Mouse (Mus musculus): Measurements from ENCODE around the gene Gm11042. TPM values are rescaled to one million over a fixed set of nuclear protein-coding genes. Genes with fewer than 3 reads are reported as not detected.

Gm11042 gene
- total RNA-seq (2012; rRNA removed) (not detected in 2 replicates), polyA plus RNA-seq (2012; ENCODE audit: insufficient read depth in 1 of 2, insufficient read length in 2 of 2, low read depth in 1 of 2, low replicate concordance in 2 of 2, missing spikeins in 1 of 2) (not detected)

DNA sequence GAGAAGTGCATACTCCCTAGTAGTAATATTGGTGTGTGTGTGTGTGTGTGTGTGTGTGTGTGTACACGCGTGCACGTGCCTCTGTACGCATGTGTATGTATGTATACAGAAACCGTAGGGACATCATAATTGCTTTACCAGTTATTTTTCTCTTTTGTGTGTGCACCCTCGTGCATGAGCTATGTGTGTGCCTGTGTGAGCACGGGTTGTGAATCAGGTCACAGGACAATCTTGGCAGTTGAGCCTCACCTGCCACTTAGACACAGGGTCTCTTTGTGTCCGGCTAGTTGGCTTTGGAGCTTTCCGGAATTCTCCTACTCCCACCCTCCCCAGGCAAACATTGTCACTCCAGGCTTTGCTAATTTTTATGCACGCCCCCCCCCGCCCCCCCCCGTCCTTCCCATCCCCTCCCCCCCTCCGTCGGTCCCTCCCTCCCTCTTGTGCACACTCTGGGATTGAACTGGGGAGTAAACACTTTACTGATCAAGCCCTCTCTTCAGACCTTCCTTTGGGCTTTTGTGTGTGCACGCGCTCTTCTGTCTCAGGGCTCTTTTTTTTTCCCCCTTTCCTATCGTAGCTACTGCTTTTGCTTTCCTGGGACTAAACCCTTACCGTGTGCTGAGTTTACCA lies at the start of gene Gm11042:
Gm11042 (minus strand) TSS at position 51 of the 630 bp plus-strand sequence.
- TF ChIP-seq MYC (IDR thresholded peaks at IDR 0.05; ENCODE audit: low read depth, low read length) (no peak), ZMIZ1 (IDR thresholded peaks at IDR 0.05; ENCODE audit: low read depth, low read length) (no peak), MXI1 (IDR thresholded peaks at IDR 0.05; ENCODE audit: low read depth, low read length) (no peak), E2F4 (IDR thresholded peaks at IDR 0.05; ENCODE audit: borderline replicate concordance, low read depth, low read length) (no peak), CHD1 (IDR thresholded peaks at IDR 0.05; ENCODE audit: low read depth, low read length) (no peak), EP300 (IDR thresholded peaks at IDR 0.05; ENCODE audit: low read depth in 1 of 2, low read length in 2 of 2) (no peak), JUND (IDR thresholded peaks at IDR 0.05; ENCODE audit: low read depth, low read length) (no peak), MAZ (IDR thresholded peaks at IDR 0.05; ENCODE audit: low read depth, low read length) (no peak), POLR2AphosphoS2 (IDR thresholded peaks at IDR 0.05; ENCODE audit: low read length) (no peak), HCFC1 (IDR thresholded peaks at IDR 0.05; ENCODE audit: low read depth, low read length) (no peak), CTCF (IDR thresholded peaks at IDR 0.05 in 2 of 3, conservative IDR thresholded peaks at IDR 0.05 in 1 of 3; ENCODE audit: control insufficient read depth in 1 of 3, insufficient read depth in 1 of 3, low read depth in 2 of 3, low read length in 3 of 3, poor library complexity in 1 of 3, severe bottlenecking in 1 of 3) (no peak), ZKSCAN1 (IDR thresholded peaks at IDR 0.05; ENCODE audit: low read depth, low read length) (no peak), CHD2 (IDR thresholded peaks at IDR 0.05; ENCODE audit: low read length) (no peak), MAFK (IDR thresholded peaks at IDR 0.05; ENCODE audit: borderline replicate concordance, low read depth, low read length) (no peak), TBP (IDR thresholded peaks at IDR 0.05; ENCODE audit: low read depth, low read length) (no peak), TAL1 (IDR thresholded peaks at IDR 0.05; ENCODE audit: low read length) (no peak)
- no peak within 1 kb of the TSS for H3K9ac ChIP-seq (ENCODE audit: control insufficient read depth, low read depth, low read length, poor library complexity, severe bottlenecking)

GRCm38 (mm10) chr12:74364477-74364876 lies 48.3 kb upstream of the Gm11042 start:
- Histone ChIP-seq H3K36me3 (ENCODE audit: control insufficient read depth in 1 of 2, insufficient read depth in 2 of 2, low read length in 2 of 2) (no peaks in the 10 kb centered on the region), H3K9me3 (replicated peaks; ENCODE audit: insufficient read depth, low read length) (no peaks in the 10 kb centered on the region), H3K4me3 (ENCODE audit: control insufficient read depth in 1 of 2, insufficient read depth in 1 of 2, low read depth in 2 of 2, low read length in 2 of 2) (no peak overlapping the region), H3K27ac (ENCODE audit: control insufficient read depth, low read depth, low read length) (no peak overlapping the region), H3K9ac (ENCODE audit: control insufficient read depth, low read depth, low read length, poor library complexity, severe bottlenecking) (no peak overlapping the region), H3K79me2 (ENCODE audit: control insufficient read depth, insufficient read depth, low read length, poor library complexity) (no peaks in the 10 kb centered on the region), H3K4me1 (ENCODE audit: control insufficient read depth in 1 of 2, insufficient read depth in 2 of 2, low read length in 2 of 2) (no peaks in the 10 kb centered on the region), H3K27me3 (ENCODE audit: control insufficient read depth in 1 of 2, insufficient read depth in 2 of 2, low read length in 2 of 2) (no peaks in the 10 kb centered on the region)
- DNase-seq (ENCODE audit: low read depth, low spot score), result no peak
- TF ChIP-seq HCFC1 (IDR thresholded peaks at IDR 0.05; ENCODE audit: low read depth, low read length) (no peak), E2F4 (IDR thresholded peaks at IDR 0.05; ENCODE audit: borderline replicate concordance, low read depth, low read length) (no peak), UBTF (IDR thresholded peaks at IDR 0.05; ENCODE audit: borderline replicate concordance, insufficient read depth, low read depth, low read length) (no peak), TCF12 (IDR thresholded peaks at IDR 0.05; ENCODE audit: low read depth, low read length) (no peak), ELF1 (IDR thresholded peaks at IDR 0.05; ENCODE audit: low read depth, low read length) (no peak), POLR2A (IDR thresholded peaks at IDR 0.05; ENCODE audit: control insufficient read depth in 1 of 2, insufficient read depth in 1 of 2, low read depth in 1 of 2, low read length in 2 of 2, poor library complexity in 1 of 2) (no peak), ZKSCAN1 (IDR thresholded peaks at IDR 0.05; ENCODE audit: low read depth, low read length) (no peak), CHD1 (IDR thresholded peaks at IDR 0.05; ENCODE audit: low read depth, low read length) (no peak), GABPA (IDR thresholded peaks at IDR 0.05; ENCODE audit: low read depth, low read length) (no peak), MAZ (IDR thresholded peaks at IDR 0.05; ENCODE audit: low read depth, low read length) (no peak), POLR2AphosphoS2 (IDR thresholded peaks at IDR 0.05; ENCODE audit: low read length) (no peak), CHD2 (IDR thresholded peaks at IDR 0.05; ENCODE audit: low read length) (no peak), SIN3A (IDR thresholded peaks at IDR 0.05; ENCODE audit: low read length) (no peak), TAL1 (IDR thresholded peaks at IDR 0.05; ENCODE audit: low read length) (no peak)

More for the DNA sequence above, at the start of gene Gm11042:
- H3K27ac ChIP-seq (ENCODE audit: control insufficient read depth, low read depth, low read length), result no peak within 1 kb of the TSS
- no peaks in the 10 kb centered on the region for H3K36me3 ChIP-seq (ENCODE audit: control insufficient read depth in 1 of 2, insufficient read depth in 2 of 2, low read length in 2 of 2)
- no peaks in the 10 kb centered on the region for H3K79me2 ChIP-seq (ENCODE audit: control insufficient read depth, insufficient read depth, low read length, poor library complexity)
- DNase-seq (ENCODE audit: low read depth, low spot score), result no peak
- no peak within 1 kb of the TSS for H3K4me3 ChIP-seq (ENCODE audit: control insufficient read depth in 1 of 2, insufficient read depth in 1 of 2, low read depth in 2 of 2, low read length in 2 of 2)
- no peaks in the 10 kb centered on the region for H3K4me1 ChIP-seq (ENCODE audit: control insufficient read depth in 1 of 2, insufficient read depth in 2 of 2, low read length in 2 of 2)
- no peaks in the 10 kb centered on the region for H3K27me3 ChIP-seq (ENCODE audit: control insufficient read depth in 1 of 2, insufficient read depth in 2 of 2, low read length in 2 of 2)
- no peaks in the 10 kb centered on the region for H3K9me3 ChIP-seq (replicated peaks; ENCODE audit: insufficient read depth, low read length)

Data from MEL (cell line).